Mouse (Mus musculus) left cerebral cortex, adult 2 months (tissue): Measurements from ENCODE around the gene Fmr1nb. TPM values are rescaled to one million over a fixed set of nuclear protein-coding genes. Genes with fewer than 3 reads are reported as not detected.
"Not testable (repeated sequence)": the region's sequence is repeated elsewhere in the genome, so short reads cannot be mapped to it uniquely, and the experiment has no call there.

Experiments
- DNase-seq, 2 experiments: peaks; one replicate each; pipeline ENCODE4 v3.0.0; 2021 to 2022; ENCODE audit warnings: low spot score in 2 of 2, mixed read lengths in 1 of 2; ENCODE audit errors: extremely low spot score in 1 of 2
- H3K27ac ChIP-seq: fragments of 200-600 bp; 2 replicates; pipeline ENCODE4 v1.8.1; 2022
- H3K4me3 ChIP-seq: fragments of 200-600 bp; 2 replicates; pipeline ENCODE4 v1.8.1; 2022
- CTCF ChIP-seq: fragments of 200-600 bp; IDR thresholded peaks from 2 replicates; pipeline ENCODE4 v1.8.1; 2022; ENCODE audit warnings: antibody characterized with exemption, mild to moderate bottlenecking, moderate library complexity
- intact Hi-C: fragments of 180-260 bp; cut with DNase I; formaldehyde crosslinking; loops from one replicate; pipeline ENCODE4 v1.15.1; 2025
- long read RNA-seq, 2 experiments: library from polyadenylated mRNA; stranded (forward); transcript quantifications; one replicate each; pipeline ENCODE4 v2.0.0; 2021; ENCODE audit warnings: borderline mapping rate in 2 of 2
- total RNA-seq, 2 experiments: library from RNA; stranded (reverse); gene quantifications; 2 replicates each; pipeline ENCODE4 v1.2.3; 2021

The Fmr1nb gene
- total RNA-seq = not detected
- long read RNA-seq, experiment 1 = 0 reads
- long read RNA-seq, experiment 2 = 0 reads

- no peak for DNase-seq
- TF ChIP-seq CTCF = no peak
- Histone ChIP-seq H3K27ac (no peak within 1 kb of the TSS), H3K4me3 (no peak within 1 kb of the TSS)
- intact Hi-C loops = no loop called here
Measured at GRCm38 (mm10) chrX:68761606-68762005, at the start of gene Fmr1nb. Gene Fmr1nb, plus strand, starts transcription at chrX:68761839.

- intact Hi-C loops = no loop called here
- DNase-seq = no peak
- H3K27ac ChIP-seq = no peak overlapping the region
- no peak overlapping the region for H3K4me3 ChIP-seq
- TF ChIP-seq CTCF = no peak
Measured at GRCm38 (mm10) chrX:68736902-68737301, 24.7 kb upstream of the Fmr1nb start.

DNA sequence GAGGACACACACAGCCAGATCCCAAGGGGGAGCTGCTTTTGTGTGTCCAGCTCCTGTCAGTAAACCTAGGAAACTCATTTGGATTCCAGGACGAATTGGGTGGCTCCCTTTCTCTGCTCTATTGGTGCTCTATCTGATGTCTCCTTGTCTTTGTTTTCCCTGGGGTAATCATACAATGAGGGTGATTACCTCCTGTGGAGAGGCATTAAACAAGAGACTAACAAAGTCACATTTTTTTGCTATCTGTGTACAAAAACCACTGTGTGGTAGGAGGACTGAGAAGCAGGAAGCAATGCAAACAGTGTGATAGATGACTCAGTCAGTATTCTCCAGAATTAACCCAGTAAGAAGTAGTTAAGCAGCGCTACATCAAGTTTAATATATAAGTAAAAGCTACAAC, 21.6 kb upstream of the Fmr1nb start:
- intact Hi-C loops = no loop called here
- DNase-seq = no peak
- Histone ChIP-seq H3K4me3 (no peak overlapping the region), H3K27ac (no peak overlapping the region)
- no peak for TF ChIP-seq CTCF

GRCm38 (mm10) chrX:68820449-68820848, 58.8 kb downstream of the Fmr1nb start:
- H3K27ac ChIP-seq, H3K4me3 ChIP-seq, intact Hi-C loops, DNase-seq: not testable (repeated sequence)

GRCm38 (mm10) chrX:68821059-68821458, 59.4 kb downstream of the Fmr1nb start, which contains the start of gene Gm14698:
Gene Gm14698, plus strand, starts transcription at chrX:68821093.
- intact Hi-C loops, H3K27ac ChIP-seq, DNase-seq, H3K4me3 ChIP-seq: not testable (repeated sequence)

GRCm38 (mm10) chrX:68839548-68840444, 78.2 kb downstream of the Fmr1nb start:
- no peak overlapping the region for H3K27ac ChIP-seq
- intact Hi-C loops = loop anchor here (2.0 kb wide), 2 partner anchors 1321 to 1491 kb away; no protein-coding TSS in a partner anchor
- DNase-seq = no peak

More at GRCm38 (mm10) chrX:68839548-68840444, 78.2 kb downstream of the Fmr1nb start:
- peak; percentile 74 for TF ChIP-seq CTCF
- H3K4me3 ChIP-seq = no peak overlapping the region

Other genes starting within 250 kb of the Fmr1nb start
- 10 to 100 TPM; 67.8 to 73.5 TPM for gene Fmr1, start 83.3 kb upstream of the Fmr1nb start, total RNA-seq
- gene Gm14698, start 59.3 kb downstream of the Fmr1nb start, total RNA-seq = under 1 TPM; 0.65 to 0.66 TPM
- gene Gm6812, start 131.2 kb downstream of the Fmr1nb start, total RNA-seq = not detected